Mouse (Mus musculus): ENCODE results near the gene Gxylt1. TPM values are rescaled to one million over a fixed set of nuclear protein-coding genes. Genes with fewer than 3 reads are reported as not detected.
A peak's percentile ranks its signal among the peaks of the same experiment; 100 is the strongest.
"Not testable (repeated sequence)": the region's sequence is repeated elsewhere in the genome, so short reads cannot be mapped to it uniquely, and the experiment has no call there.

Gene Gxylt1
- 18.8 and 21.1 TPM in 2 replicates for polyA plus RNA-seq (2016; fragmentation: Nextera tagmentation; extraction: Ambion mirVana)

DNA sequence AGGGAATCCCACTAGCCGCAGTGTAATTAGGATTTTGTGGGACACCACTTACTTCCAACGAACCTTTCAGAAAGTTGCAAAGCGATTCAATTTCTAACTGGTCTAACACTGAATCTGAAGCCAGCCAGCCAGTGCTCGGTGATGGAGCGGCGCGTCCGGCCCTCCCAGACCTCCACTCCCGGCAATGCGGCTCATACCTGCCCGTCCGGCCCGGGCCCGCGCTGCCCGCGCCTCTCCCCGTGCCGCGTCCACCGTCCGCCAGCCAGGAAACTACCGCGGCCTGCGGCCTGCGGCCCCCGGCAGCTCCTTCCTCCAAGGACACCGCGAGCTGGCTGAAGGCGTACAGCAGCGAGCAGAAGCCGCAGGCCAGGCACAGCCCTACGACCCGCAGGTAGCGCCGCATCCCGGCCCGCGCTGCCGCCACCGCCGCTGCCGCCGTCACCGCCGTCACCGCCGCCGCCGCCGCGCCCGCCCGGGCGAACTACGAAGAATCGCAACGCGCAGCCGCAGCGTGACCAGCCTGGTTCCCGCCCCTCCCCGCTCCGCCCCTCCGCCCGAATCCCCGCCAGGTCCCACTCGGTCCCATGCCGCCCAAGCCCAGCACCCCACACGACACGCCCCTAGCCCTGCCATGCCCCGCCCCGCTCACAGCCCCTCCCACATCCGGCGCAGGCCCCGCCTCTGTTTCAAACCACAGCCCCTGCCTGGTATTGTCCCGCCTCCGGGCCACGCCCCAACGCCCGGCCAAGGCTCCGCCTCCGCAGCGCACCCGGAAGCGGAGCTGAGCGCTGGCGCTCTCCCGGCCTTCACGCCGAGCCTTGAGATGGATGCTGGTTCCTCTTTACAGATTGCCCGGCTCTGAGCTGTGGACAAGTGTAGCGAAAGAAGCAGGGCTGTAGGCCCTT, at the start of gene Gxylt1:
Gene Gxylt1 (minus strand): TSS at position 501 of the 905 bp plus-strand sequence.
- H3K4me1 ChIP-seq: peaks cover 43% of the 10 kb centered on the region
- H3K9me3 ChIP-seq: no peaks in the 10 kb centered on the region
- peak; percentile 100 for DNase-seq (ENCODE audit: low spot score)
- H3K36me3 ChIP-seq (replicated peaks): peaks cover 13% of the 10 kb centered on the region
- peak within 1 kb of the TSS; percentile 82 for H3K4me3 ChIP-seq
- WGBS: under 1% methylated on average over 93 of the region's 93 CpGs
- H3K27me3 ChIP-seq (replicated peaks; ENCODE audit: low read depth, poor library complexity, severe bottlenecking): no peaks in the 10 kb centered on the region
- peak within 1 kb of the TSS; percentile 94 for H3K27ac ChIP-seq (replicated peaks)

DNA sequence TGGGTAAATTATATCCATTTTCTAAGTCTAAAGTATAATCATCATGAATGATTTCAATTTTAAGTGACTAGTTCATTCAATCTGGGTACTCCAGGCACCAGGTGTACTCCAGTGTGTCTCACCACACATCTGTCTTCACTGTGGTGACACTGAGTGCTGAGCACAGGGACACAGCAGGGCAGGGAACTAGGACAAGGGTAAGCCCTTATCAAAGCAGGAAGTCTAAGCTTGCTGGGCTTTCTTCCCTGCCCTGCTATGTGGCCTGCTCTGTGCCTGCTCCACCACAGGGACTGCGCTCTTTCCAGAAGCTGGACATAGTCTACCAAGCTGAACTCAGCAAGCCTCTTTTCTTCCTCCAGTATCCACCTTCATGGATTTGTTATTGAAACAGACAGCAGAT, 43.8 kb upstream of the Gxylt1 start:
- WGBS: 84% methylated on average over 1 of the region's 1 CpGs
- H3K27ac ChIP-seq (replicated peaks): no peak overlapping the region
- no peak overlapping the region for H3K4me3 ChIP-seq
- no peak for DNase-seq (ENCODE audit: low spot score)
- no peaks in the 10 kb centered on the region for H3K27me3 ChIP-seq (replicated peaks; ENCODE audit: low read depth, poor library complexity, severe bottlenecking)
- H3K4me1 ChIP-seq: no peaks in the 10 kb centered on the region
- H3K36me3 ChIP-seq (replicated peaks): peaks cover 17% of the 10 kb centered on the region
- no peaks in the 10 kb centered on the region for H3K9me3 ChIP-seq

DNA sequence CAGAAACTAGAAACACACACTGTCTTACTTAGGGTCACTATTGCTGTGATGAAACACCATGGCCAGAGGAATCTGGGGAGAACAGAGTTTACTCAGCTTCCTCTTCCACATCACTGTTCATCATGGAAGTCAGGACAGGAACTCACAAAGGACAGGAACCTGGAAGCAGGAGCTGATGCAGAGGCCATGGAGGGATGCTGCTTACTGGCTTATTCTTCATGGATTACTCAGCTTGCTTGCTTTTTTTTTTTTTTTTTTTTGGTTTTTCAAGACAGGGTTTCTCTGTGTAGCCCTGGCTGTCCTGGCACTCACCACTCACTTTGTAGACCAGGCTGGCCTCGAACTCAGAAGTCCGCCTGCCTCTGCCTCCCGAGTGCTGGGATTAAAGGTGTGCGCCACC, 35.3 kb upstream of the Gxylt1 start:
- H3K4me1 ChIP-seq: not testable (repeated sequence)
- 97% methylated on average over 4 of the region's 4 CpGs for WGBS

DNA sequence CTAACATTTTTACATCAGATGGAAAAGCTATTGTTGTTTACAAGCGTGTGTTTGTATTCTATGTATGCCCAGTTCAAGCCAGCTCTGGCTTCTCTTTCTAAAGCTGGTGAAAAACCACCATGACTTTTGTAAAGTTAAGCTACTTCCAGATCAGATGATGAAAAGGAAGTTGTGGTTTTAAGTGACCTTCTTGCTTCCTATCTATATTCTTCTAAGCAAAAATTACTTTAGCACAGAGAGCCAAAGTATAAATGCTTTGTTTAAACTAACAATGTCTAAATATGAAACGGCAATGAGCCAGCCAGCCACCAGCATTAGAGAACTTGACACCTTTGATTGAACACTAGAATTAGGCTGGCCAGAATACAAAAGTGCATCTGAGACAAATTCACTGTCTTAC, 23.2 kb upstream of the Gxylt1 start:
- 89% methylated on average over 2 of the region's 2 CpGs for WGBS
- DNase-seq (ENCODE audit: low spot score): no peak
- no peaks in the 10 kb centered on the region for H3K9me3 ChIP-seq

More for the DNA sequence above, 35.3 kb upstream of the Gxylt1 start:
- peaks cover 27% of the 10 kb centered on the region for H3K36me3 ChIP-seq (replicated peaks)
- H3K4me3 ChIP-seq; H3K27ac ChIP-seq (replicated peaks); DNase-seq (ENCODE audit: low spot score); H3K27me3 ChIP-seq (replicated peaks; ENCODE audit: low read depth, poor library complexity, severe bottlenecking); H3K9me3 ChIP-seq: not testable (repeated sequence)

DNA sequence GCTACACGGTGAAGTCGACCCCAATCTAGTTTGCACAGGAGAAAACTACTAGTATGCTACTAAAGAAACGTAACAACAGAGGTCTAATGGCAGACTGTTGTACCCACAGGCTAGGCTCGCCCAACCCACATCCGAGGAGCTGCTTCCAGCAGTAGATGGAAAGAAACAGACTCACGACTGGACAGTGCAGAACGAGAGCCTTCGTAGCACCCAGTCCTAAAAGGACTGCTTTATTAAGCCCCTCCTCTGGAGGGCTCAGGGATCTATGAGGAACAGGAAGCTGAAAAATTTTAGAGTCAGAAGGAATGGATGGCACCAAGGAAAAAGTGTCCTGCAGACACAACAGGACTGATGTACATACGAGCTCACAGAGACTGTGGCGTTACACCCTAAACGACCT, 19.5 kb upstream of the Gxylt1 start:
- DNase-seq (ENCODE audit: low spot score): no peak
- WGBS: 85% methylated on average over 11 of the region's 11 CpGs
- Histone ChIP-seq H3K27me3 (replicated peaks; ENCODE audit: low read depth, poor library complexity, severe bottlenecking) (no peaks in the 10 kb centered on the region), H3K36me3 (replicated peaks) (peaks cover 16% of the 10 kb centered on the region), H3K9me3 (no peaks in the 10 kb centered on the region), H3K27ac (replicated peaks) (no peak overlapping the region), H3K4me1 (no peaks in the 10 kb centered on the region), H3K4me3 (no peak overlapping the region)

More for the DNA sequence above, 23.2 kb upstream of the Gxylt1 start:
- Histone ChIP-seq H3K4me3 (no peak overlapping the region), H3K4me1 (peaks cover 9% of the 10 kb centered on the region), H3K27me3 (replicated peaks; ENCODE audit: low read depth, poor library complexity, severe bottlenecking) (no peaks in the 10 kb centered on the region), H3K36me3 (replicated peaks) (peaks cover 5% of the 10 kb centered on the region), H3K27ac (replicated peaks) (no peak overlapping the region)

DNA sequence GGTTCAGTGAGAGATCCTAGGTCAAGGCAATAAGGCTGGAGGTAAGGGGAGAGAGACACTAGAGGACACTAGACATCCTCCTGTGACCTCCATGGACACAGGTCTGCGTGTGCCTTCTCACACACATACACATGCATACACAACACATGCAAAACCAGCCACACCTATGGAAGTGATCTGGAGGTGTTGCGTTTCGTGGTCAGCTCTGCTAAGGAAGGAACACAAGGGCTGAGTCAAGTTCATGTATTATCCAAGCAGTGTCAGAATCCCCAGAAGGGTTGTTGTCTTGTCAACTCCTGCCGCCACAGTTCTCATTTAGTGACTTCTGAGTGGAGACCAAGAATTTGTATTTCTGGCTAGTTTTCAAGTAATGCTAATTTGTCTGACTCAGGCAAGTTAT, 13.3 kb upstream of the Gxylt1 start:
- peaks cover 58% of the 10 kb centered on the region for H3K36me3 ChIP-seq (replicated peaks)
- H3K9me3 ChIP-seq: no peaks in the 10 kb centered on the region
- WGBS: 93% methylated on average over 4 of the region's 4 CpGs

DNA sequence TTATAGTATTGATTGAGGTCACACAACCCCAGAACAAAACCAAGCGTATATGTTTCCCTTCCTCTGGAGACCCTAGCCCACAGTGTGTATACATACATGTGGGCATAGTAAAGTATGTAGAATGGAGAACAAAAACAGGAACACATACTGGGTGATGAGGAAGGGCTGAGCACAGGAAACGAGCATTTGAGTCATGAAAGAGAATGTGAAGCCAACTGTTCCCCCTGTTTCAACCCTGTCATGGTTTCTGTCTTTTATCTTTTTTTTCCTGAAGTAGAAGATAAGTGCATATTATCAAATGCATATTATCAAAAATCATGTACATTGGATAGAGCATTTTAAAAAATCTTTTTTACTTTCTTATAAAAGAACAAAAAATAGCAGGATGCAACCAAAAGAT, 12.6 kb upstream of the Gxylt1 start:
- no peak overlapping the region for H3K27ac ChIP-seq (replicated peaks)
- H3K36me3 ChIP-seq (replicated peaks): peaks cover 63% of the 10 kb centered on the region
- H3K4me3 ChIP-seq: no peak overlapping the region
- H3K4me1 ChIP-seq: no peaks in the 10 kb centered on the region
- WGBS: 80% methylated on average over 2 of the region's 2 CpGs
- no peak for DNase-seq (ENCODE audit: low spot score)
- H3K27me3 ChIP-seq (replicated peaks; ENCODE audit: low read depth, poor library complexity, severe bottlenecking): no peaks in the 10 kb centered on the region
- H3K9me3 ChIP-seq: no peaks in the 10 kb centered on the region

More for the DNA sequence above, 13.3 kb upstream of the Gxylt1 start:
- Histone ChIP-seq H3K27ac (replicated peaks) (no peak overlapping the region), H3K4me3 (no peak overlapping the region), H3K27me3 (replicated peaks; ENCODE audit: low read depth, poor library complexity, severe bottlenecking) (no peaks in the 10 kb centered on the region), H3K4me1 (no peaks in the 10 kb centered on the region)
- no peak for DNase-seq (ENCODE audit: low spot score)

DNA sequence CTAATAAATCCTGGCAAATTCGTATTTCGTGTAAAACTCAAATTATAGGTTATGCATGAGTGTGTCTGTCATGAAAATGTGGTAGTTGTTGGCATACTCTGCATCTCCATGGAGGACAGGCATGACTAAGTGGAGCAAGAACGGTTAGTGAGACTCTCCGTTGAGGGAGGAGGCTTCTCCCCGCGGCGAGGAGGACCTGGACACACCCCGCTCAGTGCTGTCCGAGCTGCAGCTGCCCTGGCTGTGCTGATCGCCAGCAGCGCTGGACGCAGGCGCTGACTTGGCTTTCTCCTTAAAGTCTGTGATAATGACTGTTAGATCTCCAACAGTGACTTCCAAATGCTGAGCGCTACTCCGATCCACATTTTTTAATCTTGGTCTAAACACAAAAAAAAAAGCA, 10.3 kb upstream of the Gxylt1 start:
- DNase-seq (ENCODE audit: low spot score): no peak
- Histone ChIP-seq H3K27me3 (replicated peaks; ENCODE audit: low read depth, poor library complexity, severe bottlenecking) (no peaks in the 10 kb centered on the region), H3K4me3 (no peak overlapping the region), H3K4me1 (no peaks in the 10 kb centered on the region), H3K27ac (replicated peaks) (no peak overlapping the region), H3K9me3 (no peaks in the 10 kb centered on the region), H3K36me3 (replicated peaks) (peaks cover 72% of the 10 kb centered on the region)
- 85% methylated on average over 15 of the region's 15 CpGs for WGBS

DNA sequence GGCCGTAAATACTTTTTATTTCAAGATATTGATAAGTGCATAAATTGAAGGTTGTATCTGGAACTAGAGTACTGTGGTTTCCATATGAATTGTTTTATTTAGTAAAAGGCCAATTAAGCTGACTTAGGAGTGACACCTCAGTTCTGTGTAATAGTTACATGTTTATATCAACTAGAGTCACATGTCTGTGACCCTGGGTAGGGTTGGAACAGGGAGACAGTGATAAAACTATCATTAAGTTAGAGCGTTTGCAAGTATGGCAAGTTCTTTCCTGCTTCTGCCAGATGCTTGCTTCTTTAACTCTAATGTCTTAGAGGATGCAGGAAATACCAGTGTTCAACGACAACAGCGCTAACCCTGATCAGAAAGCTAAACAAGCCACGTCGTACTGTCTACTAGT, 9.3 kb upstream of the Gxylt1 start:
- Histone ChIP-seq H3K9me3 (no peaks in the 10 kb centered on the region), H3K27ac (replicated peaks) (no peak overlapping the region), H3K36me3 (replicated peaks) (peaks cover 64% of the 10 kb centered on the region), H3K4me1 (no peaks in the 10 kb centered on the region), H3K27me3 (replicated peaks; ENCODE audit: low read depth, poor library complexity, severe bottlenecking) (no peaks in the 10 kb centered on the region), H3K4me3 (no peak overlapping the region)
- WGBS: 94% methylated on average over 6 of the region's 6 CpGs
- DNase-seq (ENCODE audit: low spot score): no peak

DNA sequence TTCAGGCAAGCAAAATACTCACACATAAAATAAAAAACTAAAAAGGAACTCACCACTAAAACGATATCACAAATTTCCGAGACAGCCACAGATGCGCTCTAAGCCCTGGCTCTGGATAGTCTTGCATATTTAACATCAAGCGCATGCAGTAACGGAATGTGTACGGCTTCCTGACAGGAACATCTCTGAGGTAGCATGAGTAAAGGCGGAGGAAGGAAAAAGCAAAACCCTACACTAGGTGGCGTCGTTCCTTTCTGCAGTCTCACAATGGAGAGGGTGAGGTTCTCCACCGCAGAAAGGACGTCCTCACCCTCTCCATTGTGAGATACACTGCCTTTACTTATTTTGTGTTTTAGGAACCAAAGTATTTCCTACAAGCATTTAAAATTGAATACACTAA, 8.4 kb upstream of the Gxylt1 start:
- Histone ChIP-seq H3K9me3 (no peaks in the 10 kb centered on the region), H3K4me1 (no peaks in the 10 kb centered on the region), H3K36me3 (replicated peaks) (peaks cover 61% of the 10 kb centered on the region), H3K27me3 (replicated peaks; ENCODE audit: low read depth, poor library complexity, severe bottlenecking) (no peaks in the 10 kb centered on the region), H3K4me3 (no peak overlapping the region), H3K27ac (replicated peaks) (no peak overlapping the region)
- 72% methylated on average over 11 of the region's 11 CpGs for WGBS
- DNase-seq (ENCODE audit: low spot score): peak; percentile 20

DNA sequence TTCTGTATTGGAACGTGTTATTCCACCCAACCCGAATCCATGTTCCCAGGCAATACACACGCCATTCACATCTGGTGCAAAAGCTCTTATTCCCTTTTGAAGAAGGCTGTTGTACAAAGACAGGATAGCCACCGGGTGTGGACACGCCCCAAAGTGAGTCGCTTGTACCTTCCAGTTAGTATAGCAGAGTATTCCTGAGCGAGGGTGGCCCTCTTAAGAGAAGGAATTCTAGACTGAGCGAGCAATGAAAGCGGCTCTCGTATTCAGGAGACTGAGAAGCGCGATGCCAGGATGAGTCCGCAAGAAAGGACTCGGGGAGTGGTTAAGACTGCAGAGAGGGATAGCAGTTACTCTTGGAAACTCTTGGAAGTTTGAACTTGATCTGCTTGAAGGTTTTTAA, 1.3 kb upstream of the Gxylt1 start:
- H3K27ac ChIP-seq (replicated peaks): no peak overlapping the region; the same call in 1 of the 2 replicates
- WGBS: 5% methylated on average over 14 of the region's 14 CpGs
- H3K4me1 ChIP-seq: peaks cover 36% of the 10 kb centered on the region
- no peaks in the 10 kb centered on the region for H3K9me3 ChIP-seq
- H3K4me3 ChIP-seq: peak overlapping the region; percentile 82
- no peaks in the 10 kb centered on the region for H3K27me3 ChIP-seq (replicated peaks; ENCODE audit: low read depth, poor library complexity, severe bottlenecking)
- DNase-seq (ENCODE audit: low spot score): peak; percentile 21
- H3K36me3 ChIP-seq (replicated peaks): peaks cover 17% of the 10 kb centered on the region

DNA sequence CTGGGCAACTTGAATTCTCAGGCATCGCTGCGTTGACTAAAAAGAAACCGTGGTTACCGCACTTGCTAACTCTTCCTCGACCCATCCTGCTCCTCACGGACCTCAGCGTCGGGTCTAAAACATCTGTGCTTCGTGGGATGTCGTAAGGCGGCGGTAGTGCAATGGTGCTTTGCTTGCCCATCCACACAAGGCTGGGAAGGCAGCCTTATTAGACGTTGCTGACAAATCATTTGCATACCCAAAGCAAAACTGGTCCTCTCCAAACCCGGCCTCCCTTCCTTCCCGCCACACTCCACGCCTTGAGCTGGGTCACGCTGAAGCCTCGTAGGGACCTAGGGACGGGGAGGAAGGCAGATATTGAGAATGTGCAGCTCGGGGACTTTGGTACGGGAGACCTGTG, 644 bp upstream of the Gxylt1 start:
- H3K4me1 ChIP-seq: peaks cover 39% of the 10 kb centered on the region
- H3K27me3 ChIP-seq (replicated peaks; ENCODE audit: low read depth, poor library complexity, severe bottlenecking): no peaks in the 10 kb centered on the region
- peaks cover 11% of the 10 kb centered on the region for H3K36me3 ChIP-seq (replicated peaks)
- H3K27ac ChIP-seq (replicated peaks): peak overlapping the region; percentile 68
- DNase-seq (ENCODE audit: low spot score): no peak
- H3K9me3 ChIP-seq: no peaks in the 10 kb centered on the region
- WGBS: under 1% methylated on average over 21 of the region's 21 CpGs
- H3K4me3 ChIP-seq: peak overlapping the region; percentile 82
